Mouse (Mus musculus): ENCODE measurements at regions not wholly inside any gene's neighbourhood (a gene's known extent, or its start where the extent isn't known, plus 50 kb on each side); places are given as distances from the start of the nearest gene placed in this dataset.

- no peaks in the 10 kb centered on the region for H3K36me3 ChIP-seq (replicated peaks; ENCODE audit: insufficient read depth, low read length)
- H3K9me3 ChIP-seq (ENCODE audit: low read length), result no peaks in the 10 kb centered on the region
- DNase-seq (no peak), ATAC-seq (no peak)
- no peaks in the 10 kb centered on the region for H3K4me1 ChIP-seq (ENCODE audit: insufficient read depth)
- no peak overlapping the region for H3K27ac ChIP-seq (ENCODE audit: low read depth)
- WGBS (ENCODE audit: insufficient replicate concordance), result 43% methylated on average over 6 of the region's 6 CpGs
- TF ChIP-seq EP300 (IDR thresholded peaks at IDR 0.05; ENCODE audit: low read depth), result no peak
- no peak for TF ChIP-seq CTCF (IDR thresholded peaks at IDR 0.05; ENCODE audit: low read depth)
- no peak overlapping the region for H3K9ac ChIP-seq (replicated peaks)
- H3K27me3 ChIP-seq (ENCODE audit: insufficient read depth, low read length), result no peaks in the 10 kb centered on the region
- no peak overlapping the region for H3K4me2 ChIP-seq (ENCODE audit: low read depth, low read length)
- no peak overlapping the region for H3K4me3 ChIP-seq (ENCODE audit: low read depth, low read length)
These were observed 210.5 kb upstream of the Fbxl4 start for GRCm38 (mm10) chr4:22146648-22147409.

DNA sequence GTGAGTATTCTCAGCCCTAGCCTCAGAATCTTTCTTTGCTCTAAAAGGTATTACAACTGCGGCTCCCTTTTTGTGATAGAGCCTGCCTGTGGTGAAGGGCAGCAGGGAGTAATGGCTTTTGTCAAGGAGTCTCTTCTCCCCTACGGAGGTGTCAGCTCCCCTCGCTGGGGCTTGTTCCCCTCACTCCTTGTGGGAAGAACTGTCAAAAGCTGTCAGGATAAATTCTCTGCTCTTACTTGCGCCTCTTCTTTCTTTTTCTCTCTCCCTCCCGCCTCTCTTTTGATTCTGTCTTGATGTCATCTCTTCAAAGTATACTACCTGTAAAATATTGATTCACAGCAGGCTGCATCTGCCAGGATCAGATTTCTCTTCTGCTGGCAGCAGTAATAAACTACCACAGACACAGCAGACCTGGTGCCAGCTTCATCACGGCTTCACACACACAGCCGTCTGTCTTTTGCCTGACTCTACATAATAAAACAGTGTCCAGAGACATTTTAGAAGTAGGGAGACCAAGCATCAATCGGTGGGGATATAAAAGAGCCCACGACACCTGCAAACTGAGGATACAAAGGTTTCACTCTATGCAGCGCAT, 205.3 kb upstream of the Fbxl4 start:
- Histone ChIP-seq H3K9ac (replicated peaks) (no peak overlapping the region), H3K27me3 (ENCODE audit: insufficient read depth, low read length) (peaks cover 5% of the 10 kb centered on the region; the same call in 1 of the 2 replicates), H3K4me1 (ENCODE audit: insufficient read depth) (no peaks in the 10 kb centered on the region), H3K4me3 (ENCODE audit: low read depth, low read length) (no peak overlapping the region), H3K9me3 (ENCODE audit: low read length) (no peaks in the 10 kb centered on the region), H3K27ac (ENCODE audit: low read depth) (no peak overlapping the region), H3K36me3 (replicated peaks; ENCODE audit: insufficient read depth, low read length) (no peaks in the 10 kb centered on the region), H3K4me2 (ENCODE audit: low read depth, low read length) (no peak overlapping the region)
- TF ChIP-seq EP300 (IDR thresholded peaks at IDR 0.05; ENCODE audit: low read depth) (no peak), CTCF (IDR thresholded peaks at IDR 0.05; ENCODE audit: low read depth) (no peak)
- ATAC-seq (no peak), DNase-seq (no peak)
- WGBS (ENCODE audit: insufficient replicate concordance), result 21% methylated on average over 10 of the region's 10 CpGs

DNA sequence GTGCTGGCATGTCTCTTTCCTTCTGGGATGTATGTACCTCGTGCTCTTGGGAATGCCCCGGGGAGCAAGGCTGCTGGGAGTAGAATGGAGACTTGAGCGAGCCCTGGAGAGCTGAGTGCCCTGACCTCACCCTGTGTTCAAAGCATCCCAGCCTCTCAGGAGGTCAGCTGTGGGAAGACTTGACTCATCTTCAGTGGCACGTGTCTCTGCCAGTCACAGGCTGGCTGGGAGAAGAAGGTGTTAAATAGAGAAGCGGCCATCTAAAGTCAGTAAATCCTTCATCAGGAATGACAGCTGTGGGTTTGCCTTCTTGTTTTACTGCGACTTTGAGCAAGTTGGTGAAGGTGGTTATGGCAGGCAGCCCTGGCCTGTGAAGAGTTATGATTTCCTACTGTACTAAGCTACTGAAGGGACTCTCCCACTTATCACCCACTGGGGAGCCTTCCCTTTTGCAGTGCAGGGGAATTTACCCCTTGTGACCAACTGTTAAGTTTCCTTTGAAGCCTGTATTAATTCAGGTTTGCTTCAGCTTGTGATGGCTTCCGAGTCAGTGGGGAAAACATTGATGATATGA, 204.3 kb upstream of the Fbxl4 start:
- Histone ChIP-seq H3K4me1 (ENCODE audit: insufficient read depth) (no peaks in the 10 kb centered on the region), H3K9ac (replicated peaks) (no peak overlapping the region), H3K36me3 (replicated peaks; ENCODE audit: insufficient read depth, low read length) (no peaks in the 10 kb centered on the region), H3K27ac (ENCODE audit: low read depth) (no peak overlapping the region), H3K4me2 (ENCODE audit: low read depth, low read length) (no peak overlapping the region), H3K27me3 (ENCODE audit: insufficient read depth, low read length) (peaks cover 5% of the 10 kb centered on the region; the same call in 1 of the 2 replicates), H3K4me3 (ENCODE audit: low read depth, low read length) (no peak overlapping the region), H3K9me3 (ENCODE audit: low read length) (no peaks in the 10 kb centered on the region)
- DNase-seq, result no peak
- TF ChIP-seq EP300 (IDR thresholded peaks at IDR 0.05; ENCODE audit: low read depth) (no peak), CTCF (IDR thresholded peaks at IDR 0.05; ENCODE audit: low read depth) (no peak)
- no peak for ATAC-seq
- WGBS (ENCODE audit: insufficient replicate concordance), result 17% methylated on average over 7 of the region's 7 CpGs

DNA sequence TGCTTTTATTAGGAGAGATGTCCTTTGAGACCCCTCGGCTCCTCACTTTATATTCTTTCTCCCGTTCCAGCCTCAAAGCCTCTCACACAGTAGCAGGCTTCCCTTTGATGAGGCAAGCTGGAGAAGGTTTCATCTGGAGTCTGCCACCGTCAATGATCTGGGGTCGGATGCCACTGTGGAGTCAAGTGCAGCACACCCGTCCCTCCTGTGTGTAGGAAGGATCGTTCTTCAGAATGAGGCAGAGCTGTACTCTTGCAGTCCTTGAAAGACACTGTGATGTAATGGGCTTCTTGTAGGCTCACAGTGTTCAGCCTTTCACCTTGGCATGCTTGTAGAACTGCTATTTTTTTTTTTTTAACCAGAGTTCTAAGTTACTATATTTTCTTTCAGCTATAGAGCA, 203.7 kb upstream of the Fbxl4 start:
- 54% methylated on average over 6 of the region's 6 CpGs for WGBS (ENCODE audit: insufficient replicate concordance)
- Histone ChIP-seq H3K27me3 (ENCODE audit: insufficient read depth, low read length) (peaks cover 5% of the 10 kb centered on the region; the same call in 1 of the 2 replicates), H3K4me2 (ENCODE audit: low read depth, low read length) (no peak overlapping the region), H3K36me3 (replicated peaks; ENCODE audit: insufficient read depth, low read length) (no peaks in the 10 kb centered on the region), H3K4me1 (ENCODE audit: insufficient read depth) (no peaks in the 10 kb centered on the region), H3K9me3 (ENCODE audit: low read length) (no peaks in the 10 kb centered on the region), H3K4me3 (ENCODE audit: low read depth, low read length) (no peak overlapping the region), H3K27ac (ENCODE audit: low read depth) (no peak overlapping the region), H3K9ac (replicated peaks) (no peak overlapping the region)
- ATAC-seq (no peak), DNase-seq (no peak)
- TF ChIP-seq EP300 (IDR thresholded peaks at IDR 0.05; ENCODE audit: low read depth) (no peak), CTCF (IDR thresholded peaks at IDR 0.05; ENCODE audit: low read depth) (no peak)

DNA sequence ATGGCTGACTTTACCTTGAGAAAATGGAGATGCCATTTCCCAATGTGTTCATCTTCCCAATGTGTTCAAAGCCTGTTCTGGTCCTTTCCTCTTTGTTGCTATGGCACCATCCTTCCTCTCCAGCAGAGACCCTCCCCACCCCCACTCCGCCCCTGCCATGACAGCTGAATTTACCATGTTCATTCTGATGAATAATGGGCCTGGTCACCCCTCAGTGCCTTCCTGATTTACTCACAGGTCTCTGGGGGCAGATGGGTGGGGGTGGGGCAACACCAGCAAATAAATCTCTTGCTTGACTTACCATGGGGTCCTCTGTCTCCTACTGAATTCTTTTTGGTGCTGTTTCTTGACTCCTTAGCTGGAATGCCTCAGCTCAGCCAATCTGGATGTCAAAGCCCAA, 170.9 kb upstream of the Fbxl4 start:
- Histone ChIP-seq H3K27ac (ENCODE audit: low read depth) (no peak overlapping the region), H3K4me2 (ENCODE audit: low read depth, low read length) (no peak overlapping the region), H3K9me3 (ENCODE audit: low read length) (no peaks in the 10 kb centered on the region), H3K4me3 (ENCODE audit: low read depth, low read length) (no peak overlapping the region), H3K4me1 (ENCODE audit: insufficient read depth) (no peaks in the 10 kb centered on the region), H3K27me3 (ENCODE audit: insufficient read depth, low read length) (no peaks in the 10 kb centered on the region), H3K9ac (replicated peaks) (no peak overlapping the region), H3K36me3 (replicated peaks; ENCODE audit: insufficient read depth, low read length) (no peaks in the 10 kb centered on the region)
- ATAC-seq (no peak), DNase-seq (no peak)
- 64% methylated on average over 1 of the region's 1 CpGs for WGBS (ENCODE audit: insufficient replicate concordance)
- TF ChIP-seq CTCF (IDR thresholded peaks at IDR 0.05; ENCODE audit: low read depth), result no peak
- no peak for TF ChIP-seq EP300 (IDR thresholded peaks at IDR 0.05; ENCODE audit: low read depth)

DNA sequence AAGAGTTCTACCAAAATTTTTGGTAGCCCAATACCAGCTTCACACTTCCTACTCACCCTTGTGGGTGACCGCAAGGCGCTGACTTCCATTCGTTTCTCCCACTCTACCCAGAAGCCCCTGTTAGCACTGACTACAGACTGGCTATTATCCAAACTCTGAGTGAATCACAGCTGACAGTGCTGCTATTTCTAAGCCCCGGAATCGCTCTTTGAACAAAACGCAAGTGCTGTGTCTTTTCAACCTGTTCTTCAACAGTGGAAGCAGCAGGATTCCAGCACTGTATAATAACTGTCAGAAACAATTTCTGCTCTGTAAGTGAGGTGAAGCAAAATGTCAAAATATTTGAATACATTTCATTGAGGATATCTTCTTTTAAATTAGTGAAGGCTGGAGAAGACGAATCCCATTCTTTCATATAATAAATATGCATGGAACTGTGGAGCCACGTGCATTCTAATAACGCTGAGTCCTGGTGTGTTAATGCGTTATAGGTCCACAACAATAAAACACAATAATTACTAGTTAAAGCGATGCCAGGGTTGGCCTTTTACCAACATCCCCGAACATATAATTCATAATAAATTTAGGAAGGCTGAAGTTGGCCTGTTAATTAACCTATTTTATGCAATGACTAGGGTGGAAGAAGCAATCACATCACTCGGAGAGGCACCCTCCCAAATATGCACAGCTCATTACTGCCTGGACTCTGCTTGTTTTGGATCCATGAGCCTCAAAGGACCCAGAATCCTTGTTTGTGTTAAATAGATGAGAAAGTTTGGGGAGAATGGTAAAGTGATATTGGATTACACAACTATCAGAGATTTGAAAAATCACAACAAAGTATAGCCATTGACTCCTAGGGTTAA, 169.0 kb upstream of the Fbxl4 start:
- Histone ChIP-seq H3K27ac (ENCODE audit: low read depth) (no peak overlapping the region), H3K36me3 (replicated peaks; ENCODE audit: insufficient read depth, low read length) (no peaks in the 10 kb centered on the region), H3K9me3 (ENCODE audit: low read length) (no peaks in the 10 kb centered on the region), H3K4me1 (ENCODE audit: insufficient read depth) (no peaks in the 10 kb centered on the region), H3K9ac (replicated peaks) (no peak overlapping the region), H3K27me3 (ENCODE audit: insufficient read depth, low read length) (no peaks in the 10 kb centered on the region), H3K4me3 (ENCODE audit: low read depth, low read length) (no peak overlapping the region), H3K4me2 (ENCODE audit: low read depth, low read length) (no peak overlapping the region)
- no peak for ATAC-seq
- TF ChIP-seq EP300 (IDR thresholded peaks at IDR 0.05; ENCODE audit: low read depth) (no peak), CTCF (IDR thresholded peaks at IDR 0.05; ENCODE audit: low read depth) (no peak)
- no peak for DNase-seq
- WGBS (ENCODE audit: insufficient replicate concordance), result 77% methylated on average over 13 of the region's 13 CpGs

Data from liver, postnatal 0 days (tissue).